Mouse (Mus musculus) cortical plate, adult 2 months (tissue): ENCODE results near the gene Atp1a4.

ENCODE experiments used
- CTCF ChIP-seq: fragments of 200-500 bp; IDR thresholded peaks from 2 replicates; pipeline ENCODE4 v1.5.1; 2011; ENCODE audit warnings: mild to moderate bottlenecking, control low read depth, low read length; ENCODE audit not compliant: insufficient read depth; ENCODE audit errors: extremely low read depth
- POLR2A ChIP-seq: fragments of 200-500 bp; IDR thresholded peaks from 2 replicates; pipeline ENCODE4 v1.6.1; 2011; ENCODE audit warnings: mild to moderate bottlenecking, low read length, control low read depth; ENCODE audit not compliant: insufficient read depth; ENCODE audit errors: extremely low read depth

DNA sequence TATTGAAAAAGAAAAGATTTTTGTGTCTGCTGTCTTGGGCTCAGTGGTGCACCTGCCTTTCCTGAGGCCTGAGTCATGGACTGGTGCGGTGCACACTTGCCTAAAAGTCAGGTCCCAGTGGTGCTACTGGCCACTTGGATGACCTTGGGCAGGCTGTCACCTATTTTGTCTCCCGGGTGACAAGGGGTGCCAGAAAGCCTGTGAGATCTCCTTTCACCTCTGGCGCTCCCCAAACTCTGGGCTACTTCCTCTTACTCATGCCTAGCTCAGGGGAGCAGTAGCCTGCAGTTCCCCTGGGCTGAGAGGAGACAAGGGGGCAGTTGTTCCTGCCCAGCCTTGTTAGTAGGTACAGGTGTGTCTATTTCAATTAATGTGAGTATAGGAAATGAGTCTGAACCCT lies 44.1 kb upstream of the Atp1a4 start:
- TF ChIP-seq POLR2A (no peak), CTCF (no peak)
